ENCODE assay signal across 27 mouse cellular contexts in the genomic region with DNA sequence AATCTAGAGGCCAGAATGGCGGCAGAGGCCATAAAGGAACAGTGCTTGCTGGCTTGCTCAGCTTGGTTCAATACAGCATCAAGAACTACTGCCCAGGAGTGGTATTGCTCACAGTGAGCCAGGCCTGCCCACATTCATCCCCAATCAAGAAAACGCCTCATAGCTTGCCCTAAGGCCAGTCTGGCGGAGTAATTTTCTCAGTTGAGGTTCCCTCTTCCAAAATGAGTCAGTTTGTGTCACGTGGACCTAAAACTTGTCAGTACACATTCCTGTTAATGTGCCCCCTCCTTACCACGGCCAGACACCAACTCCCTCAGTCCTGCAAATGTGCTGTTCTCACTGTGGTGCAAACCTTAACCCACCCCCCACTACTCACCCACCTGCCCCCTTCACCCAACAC.
"Had no signal": no experiment of that assay in that cellular context is flagged by ENCODE, and none has a peak within 500 bp of the region (broad histone marks: within the 10 kb centered on the region; RNA-seq: fewer than 3 reads in every experiment).

No protein-coding gene starts in this region.

- H3K27me3 ChIP-seq: embryonic facial prominence, embryonic 12.5 days; embryonic facial prominence, embryonic 13.5 days; embryonic facial prominence, embryonic 15.5 days; forebrain, embryonic 12.5 days; forebrain, embryonic 13.5 days; forebrain, embryonic 15.5 days had no signal

- H3K36me3 ChIP-seq: embryonic facial prominence, embryonic 10.5 days; embryonic facial prominence, embryonic 12.5 days; embryonic facial prominence, embryonic 13.5 days; embryonic facial prominence, embryonic 15.5 days; forebrain, embryonic 10.5 days; forebrain, embryonic 12.5 days; forebrain, embryonic 15.5 days; heart, embryonic 10.5 days had no signal

- H3K9ac ChIP-seq: embryonic facial prominence, embryonic 12.5 days; embryonic facial prominence, embryonic 13.5 days; embryonic facial prominence, embryonic 15.5 days; forebrain, embryonic 12.5 days; forebrain, embryonic 13.5 days; forebrain, embryonic 15.5 days; forebrain, postnatal 0 days had no signal

- H3K4me2 ChIP-seq: embryonic facial prominence, embryonic 12.5 days; embryonic facial prominence, embryonic 13.5 days; embryonic facial prominence, embryonic 15.5 days; forebrain, embryonic 12.5 days; forebrain, embryonic 13.5 days; forebrain, embryonic 15.5 days; heart, embryonic 11.5 days had no signal

- H3K27ac ChIP-seq: embryonic facial prominence, embryonic 10.5 days; embryonic facial prominence, embryonic 12.5 days; embryonic facial prominence, embryonic 13.5 days; embryonic facial prominence, embryonic 15.5 days; forebrain, embryonic 10.5 days; forebrain, embryonic 12.5 days; forebrain, embryonic 13.5 days; forebrain, embryonic 15.5 days; gastrocnemius, adult 2 months; heart, adult 2 months; heart, embryonic 10.5 days had no signal

- DNase-seq: cerebellum, adult 9-11 months; cerebellum, postnatal 10 days; cerebellum, postnatal 14 days; cerebellum, postnatal 25 days; cerebellum, postnatal 36 days; embryo, embryonic 11 days; forebrain, postnatal 0 days; gastrocnemius, adult 2 months; gastrocnemius, postnatal 10 days; gastrocnemius, postnatal 14 days; gastrocnemius, postnatal 25 days; gastrocnemius, postnatal 36 days; heart, adult 18-20 months; heart, adult 2 months had no signal

- H3K4me1 ChIP-seq: embryonic facial prominence, embryonic 10.5 days; embryonic facial prominence, embryonic 12.5 days; embryonic facial prominence, embryonic 13.5 days; embryonic facial prominence, embryonic 15.5 days; forebrain, embryonic 12.5 days; forebrain, embryonic 13.5 days; forebrain, embryonic 15.5 days had no signal

- ATAC-seq: forebrain, embryonic 13.5 days; forebrain, embryonic 14.5 days; forebrain, embryonic 15.5 days; forebrain, embryonic 16.5 days; forebrain, postnatal 0 days had no signal

- H3K9me3 ChIP-seq: embryonic facial prominence, embryonic 10.5 days; embryonic facial prominence, embryonic 12.5 days; embryonic facial prominence, embryonic 13.5 days; embryonic facial prominence, embryonic 15.5 days; forebrain, embryonic 10.5 days; forebrain, embryonic 12.5 days; forebrain, embryonic 13.5 days; forebrain, embryonic 15.5 days; heart, embryonic 10.5 days had no signal

- H3K4me3 ChIP-seq: embryonic facial prominence, embryonic 10.5 days; embryonic facial prominence, embryonic 12.5 days; embryonic facial prominence, embryonic 13.5 days; embryonic facial prominence, embryonic 15.5 days; erythroblast, embryonic 14.5 days; forebrain, embryonic 10.5 days; forebrain, embryonic 12.5 days; forebrain, embryonic 13.5 days; forebrain, embryonic 15.5 days; gastrocnemius, adult 2 months; heart, adult 2 months; heart, embryonic 10.5 days had no signal
